Mouse (Mus musculus): Measurements from ENCODE around the gene Stab2.

Stab2 gene

GRCm38 (mm10) chr10:86825871-86826522, 181.8 kb downstream of the Stab2 start:
- DNase-seq (ENCODE audit: low read depth), result no peak

- no peak for DNase-seq (ENCODE audit: low read depth)
Measured at GRCm38 (mm10) chr10:86824871-86825270, 183.0 kb downstream of the Stab2 start.

DNA sequence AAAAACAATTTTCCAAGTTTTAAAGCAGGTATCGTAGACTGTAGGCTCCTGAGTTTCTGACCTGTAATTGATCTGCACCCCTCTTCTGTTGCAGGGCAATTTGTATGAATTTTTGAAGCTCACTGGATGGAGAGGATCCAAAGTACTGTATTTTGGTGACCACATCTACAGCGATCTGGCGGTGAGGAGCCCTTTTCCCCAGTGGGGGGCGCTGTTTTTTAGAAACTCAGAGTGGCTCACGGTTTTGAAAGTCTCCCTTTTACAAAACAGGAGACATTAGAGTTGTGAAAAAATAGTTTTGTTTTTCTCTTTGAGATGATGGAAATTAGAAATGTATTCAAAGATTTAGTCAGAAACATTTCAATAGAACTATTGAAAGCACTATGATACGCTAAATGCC, 183.7 kb downstream of the Stab2 start:
- no peak for DNase-seq (ENCODE audit: low read depth)

DNA sequence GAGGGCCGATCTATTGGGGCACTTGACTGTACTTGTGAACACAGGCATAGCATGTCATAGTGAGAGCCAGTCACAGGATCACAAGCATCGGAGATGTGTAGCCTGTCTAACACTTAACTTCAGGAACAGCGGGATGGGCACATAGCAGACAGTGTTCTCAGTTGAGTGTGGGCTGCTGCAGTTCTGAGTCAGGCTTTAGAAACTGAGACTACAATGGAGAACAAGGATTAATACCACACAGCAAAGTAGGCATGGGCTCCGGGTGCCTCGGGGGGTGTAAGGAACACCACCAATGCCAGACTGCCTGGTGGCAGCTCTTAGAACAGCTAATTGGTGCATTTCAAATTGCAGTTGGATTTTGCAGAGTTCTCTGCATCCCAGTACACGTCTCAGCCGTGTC, 186.8 kb downstream of the Stab2 start:
- no peak for DNase-seq (ENCODE audit: low read depth)

DNA sequence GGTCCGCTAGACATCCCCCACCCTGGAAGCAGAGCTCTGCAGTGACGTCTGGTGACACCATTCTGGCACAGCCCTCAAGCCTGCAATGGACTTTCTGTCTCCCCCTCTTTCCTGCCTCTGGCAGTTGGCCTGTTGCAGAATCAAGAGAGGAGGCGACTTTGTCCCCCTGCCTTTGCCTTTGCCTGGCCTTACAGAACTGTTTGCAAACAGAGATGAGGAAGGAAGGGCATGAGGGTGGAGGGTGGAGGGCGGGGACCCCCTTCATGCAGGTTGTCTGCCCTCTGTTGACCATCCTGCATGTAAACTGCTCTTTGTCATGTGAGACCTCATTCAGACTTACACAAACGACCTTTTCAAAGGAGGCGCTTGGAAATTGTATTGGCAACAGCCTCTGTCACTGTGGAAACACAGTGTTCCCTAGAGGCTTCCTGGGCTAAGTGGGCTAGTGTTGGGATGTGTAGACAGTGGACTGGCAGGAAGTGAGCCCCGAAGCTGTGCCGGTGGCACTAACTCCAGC, 188.1 kb downstream of the Stab2 start:
- DNase-seq (ENCODE audit: low read depth), result no peak

GRCm38 (mm10) chr10:86815133-86815532, 192.7 kb downstream of the Stab2 start:
- DNase-seq (ENCODE audit: low read depth), result no peak

DNA sequence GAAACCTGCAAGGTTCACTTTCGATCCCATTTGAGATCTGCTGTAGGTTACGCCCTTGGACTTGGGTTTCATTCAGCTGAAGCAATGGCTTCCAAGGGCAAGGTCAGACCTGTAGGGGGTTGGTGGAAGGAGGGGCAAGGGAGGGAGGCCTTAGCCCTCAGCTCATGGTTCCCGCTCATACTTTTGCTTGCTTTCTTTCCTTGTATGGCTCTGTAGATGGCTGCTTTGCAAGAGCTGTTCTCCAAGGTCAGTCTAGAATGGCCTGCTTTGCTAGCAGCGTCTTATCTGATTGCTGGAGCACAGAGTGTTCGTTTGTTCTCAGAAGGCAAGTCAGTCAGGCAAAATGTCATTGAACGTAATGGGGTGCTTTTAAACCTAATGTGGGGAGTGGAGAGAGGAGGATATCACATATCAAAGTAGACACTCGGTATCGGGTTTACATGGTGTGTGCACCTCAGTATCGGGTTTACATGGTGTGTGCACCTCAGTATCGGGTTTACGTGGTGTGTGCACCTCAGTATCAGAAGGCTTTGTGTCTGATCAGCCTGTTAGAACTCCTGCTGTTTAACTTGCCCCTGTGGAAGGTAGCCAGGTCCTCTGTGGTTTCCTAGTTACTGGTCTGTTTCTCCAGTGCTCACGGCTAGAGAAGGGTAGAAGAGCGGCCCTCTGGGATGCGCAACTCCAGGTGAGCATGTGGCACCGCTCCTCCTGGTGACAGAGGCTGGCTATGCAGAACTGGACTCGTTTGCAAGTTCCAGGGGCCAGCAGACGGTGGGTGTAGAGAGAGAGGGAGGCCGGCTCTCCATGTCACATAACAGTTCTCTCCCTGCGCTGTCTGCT, 193.3 kb downstream of the Stab2 start:
- DNase-seq (ENCODE audit: low read depth), result no peak

- no peak for DNase-seq (ENCODE audit: low read depth)
Measured at GRCm38 (mm10) chr10:86810612-86811011, 197.2 kb downstream of the Stab2 start.

- DNase-seq (ENCODE audit: low read depth), result no peak
Measured at GRCm38 (mm10) chr10:86810000-86810399, 197.8 kb downstream of the Stab2 start.

GRCm38 (mm10) chr10:86808013-86808758, 199.6 kb downstream of the Stab2 start:
- DNase-seq (ENCODE audit: low read depth), result no peak

DNA sequence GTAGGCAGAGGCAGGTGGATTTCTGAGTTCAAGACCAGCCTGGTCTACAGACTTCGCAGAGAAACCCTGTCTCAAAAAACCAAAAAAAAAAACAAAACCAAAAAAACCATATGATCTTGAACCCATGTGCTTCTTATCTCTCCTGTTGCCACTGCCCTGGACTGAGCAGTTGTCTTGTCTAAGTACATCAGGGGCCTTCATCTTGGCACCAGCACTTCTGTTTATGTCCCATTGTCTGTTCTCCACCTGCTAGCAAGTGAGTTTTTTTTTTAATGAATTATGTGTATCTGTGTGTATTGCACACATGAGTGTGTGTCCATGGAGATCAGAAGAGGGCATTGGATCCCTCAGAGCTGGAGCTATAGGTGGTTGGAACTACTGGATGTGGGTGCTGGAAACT, 200.5 kb downstream of the Stab2 start:
- no peak for DNase-seq (ENCODE audit: low read depth)

DNA sequence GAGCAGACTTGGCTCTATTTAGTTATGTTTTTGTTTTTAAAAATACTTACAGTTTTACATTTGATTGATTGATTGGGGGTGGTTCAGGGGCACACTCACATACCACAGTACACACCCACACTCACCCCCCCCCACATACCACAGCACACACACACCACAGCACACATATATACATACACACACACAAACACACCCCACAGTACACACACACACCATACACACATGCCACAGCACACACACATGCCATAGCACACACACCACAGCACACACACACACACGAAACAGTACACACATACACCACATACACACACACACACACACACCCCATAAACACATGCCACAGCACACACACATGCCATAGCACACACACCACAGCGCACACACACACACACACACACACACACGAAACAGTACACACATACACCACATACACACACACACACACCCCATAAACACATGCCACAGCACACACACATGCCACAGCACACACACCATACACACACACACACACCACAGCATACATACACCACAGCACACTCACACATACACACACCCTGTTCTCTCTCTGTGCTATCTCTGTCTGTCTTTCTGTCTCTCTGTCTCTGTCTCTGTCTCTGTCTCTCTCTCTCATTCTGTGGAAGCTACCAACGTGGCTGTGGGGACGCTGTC, 211.6 kb downstream of the Stab2 start:
- DNase-seq (ENCODE audit: low read depth), result no peak

GRCm38 (mm10) chr10:86794794-86795535, 212.9 kb downstream of the Stab2 start:
- no peak for DNase-seq (ENCODE audit: low read depth)

GRCm38 (mm10) chr10:86794196-86794595, 213.6 kb downstream of the Stab2 start:
- DNase-seq (ENCODE audit: low read depth), result no peak

GRCm38 (mm10) chr10:86793509-86793951, 214.3 kb downstream of the Stab2 start:
- no peak for DNase-seq (ENCODE audit: low read depth)

DNA sequence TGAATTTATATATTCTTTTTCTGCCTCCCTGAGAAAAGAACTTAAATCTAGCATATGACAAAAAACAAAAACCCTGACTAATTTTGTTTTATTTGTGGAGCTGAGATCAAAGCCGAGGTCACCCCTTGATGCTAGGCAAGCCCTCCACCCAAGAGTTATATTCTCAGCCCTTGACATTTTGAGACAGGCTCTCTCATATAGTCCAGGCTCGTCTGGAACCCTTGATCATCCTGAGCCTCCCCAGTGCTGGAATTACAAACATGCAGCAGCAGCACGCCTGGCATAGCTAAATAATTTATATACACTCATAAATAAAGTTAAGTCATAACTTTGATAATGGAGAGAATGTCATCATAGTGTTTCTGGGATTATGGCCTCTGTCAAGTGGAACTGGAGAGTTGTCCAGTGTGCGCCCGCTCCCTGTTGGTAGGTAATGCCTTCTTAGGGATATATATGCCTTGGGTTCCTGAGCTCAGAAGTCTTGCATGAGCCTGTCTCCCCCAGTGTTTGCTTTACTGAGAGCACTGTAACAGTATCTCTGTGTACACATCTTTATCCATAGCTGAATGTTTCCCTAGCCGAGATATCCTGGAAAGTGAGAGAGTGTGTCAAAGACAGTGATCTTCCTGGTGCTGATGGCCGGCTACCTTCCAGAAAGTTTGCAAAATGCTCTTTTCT, 216.2 kb downstream of the Stab2 start:
- no peak for DNase-seq (ENCODE audit: low read depth)

Data from c-Kit-positive CD71-positive TER-119-negative erythroid progenitor cells, embryonic 14.5 days (primary cell).